Mouse (Mus musculus) liver, postnatal 0 days (tissue): ENCODE data around the gene Pcsk5.

ENCODE experiments used
- CTCF ChIP-seq: sonication (generic); IDR thresholded peaks from 2 replicates; pipeline ENCODE4 v1.5.1; 2016; ENCODE audit warnings: antibody characterized with exemption, low read depth
- EP300 ChIP-seq: IDR thresholded peaks from 2 replicates; pipeline ENCODE4 v1.6.1; 2016; ENCODE audit warnings: antibody characterized with exemption, low read depth, mild to moderate bottlenecking

GRCm38 (mm10) chr19:17443581-17443980, 393.9 kb downstream of the Pcsk5 start:
- TF ChIP-seq CTCF (no peak), EP300 (no peak)
